Mouse (Mus musculus) CD8-positive naive resting alpha-beta T cell, adult 57 days (primary cell): ENCODE results near the gene Gm13305. TPM values are rescaled to one million over a fixed set of nuclear protein-coding genes. Genes with fewer than 3 reads are reported as not detected.

Experiments
- total RNA-seq: library from RNA; stranded (reverse); gene quantifications from one replicate; pipeline ENCODE4 v1.2.4, GENCODE M21; 2023

The Gm13305 gene
- total RNA-seq, result not detected

DNA sequence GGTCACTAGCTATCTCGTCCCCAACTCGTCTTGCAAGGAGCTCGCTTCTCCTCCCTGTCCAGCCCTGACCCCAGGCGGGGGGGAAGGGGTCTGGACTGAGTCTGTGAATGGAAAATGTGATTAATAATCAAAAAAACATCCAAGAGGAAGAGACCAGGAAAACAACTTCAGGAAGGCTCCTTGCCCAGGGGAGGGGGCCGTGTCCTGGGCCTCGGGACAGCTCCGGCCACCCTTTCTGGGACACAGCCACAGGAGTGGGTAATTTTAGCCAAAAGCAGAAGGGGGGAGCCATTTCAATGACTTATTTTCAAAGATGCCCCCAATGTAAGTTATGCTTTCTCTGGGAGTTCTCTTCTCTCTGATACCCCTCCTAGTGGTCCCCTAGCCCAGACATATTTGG lies at the start of gene Gm13305:
Gene Gm13305, minus strand, starts transcription at position 101 of the 400 bp plus-strand sequence.

DNA sequence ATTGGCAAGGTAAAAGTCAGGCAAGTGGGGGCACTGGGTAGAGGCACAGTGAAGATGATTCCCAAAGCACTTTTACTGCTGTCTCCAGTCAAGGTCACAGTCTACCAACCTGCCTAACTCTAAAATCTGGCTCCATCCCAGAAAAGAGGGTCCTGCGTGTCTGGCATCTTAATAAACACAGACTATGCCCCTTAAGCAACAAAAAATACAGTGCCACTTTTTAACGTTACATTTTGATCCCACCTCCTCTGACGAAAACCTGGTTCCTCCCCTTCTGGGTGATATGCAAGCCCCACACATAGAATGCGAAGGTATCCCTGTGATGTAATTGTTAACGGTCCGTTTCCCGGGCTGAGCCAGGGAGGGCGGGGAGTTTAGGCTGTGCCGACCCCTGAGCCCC lies 15.3 kb downstream of the Gm13305 start, which contains the start of gene Gm13306:
Gene Gm13306, plus strand, starts transcription at position 301 of the 400 bp plus-strand sequence.

DNA sequence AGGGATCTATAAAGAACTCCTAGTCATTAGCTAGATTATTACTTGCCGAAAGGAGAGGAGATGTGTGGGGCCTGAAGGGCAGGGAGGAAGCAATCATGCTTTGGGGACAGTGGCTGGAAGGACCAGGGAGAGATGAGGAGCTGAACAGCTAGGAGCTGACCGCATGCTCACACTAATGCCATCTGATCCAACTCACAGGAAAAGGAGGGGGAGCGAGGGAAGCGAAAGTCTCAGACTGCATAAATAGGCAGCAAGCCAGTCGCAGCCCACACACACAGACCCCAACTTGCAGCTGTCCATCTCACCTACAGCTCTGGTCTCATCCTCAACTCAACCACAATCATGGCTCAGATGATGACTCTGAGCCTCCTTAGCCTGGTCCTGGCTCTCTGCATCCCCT lies 53.9 kb downstream of the Gm13305 start, which contains the start of gene Gm13304:
Gene Gm13304, plus strand, starts transcription at position 301 of the 400 bp plus-strand sequence.

Other genes with a start within 250 kb of the Gm13305 start
- 2.1 TPM for gene Gm20878, start 227.0 kb downstream of the Gm13305 start, total RNA-seq
- gene Fam205a4, start 202.5 kb downstream of the Gm13305 start, total RNA-seq, result not detected
- gene Gm21093, start 133.9 kb downstream of the Gm13305 start, total RNA-seq, result not detected
- not detected for gene Gm3893, start 77.4 kb downstream of the Gm13305 start, total RNA-seq
- gene Gm13304, start 53.8 kb downstream of the Gm13305 start, total RNA-seq, result not detected
- not detected for gene Gm13306, start 15.2 kb downstream of the Gm13305 start, total RNA-seq
- gene Gm10600, start 72.0 kb upstream of the Gm13305 start, total RNA-seq, result not detected
- gene Ccl21b, start 87.2 kb upstream of the Gm13305 start, total RNA-seq, result not detected
- not detected for gene Gm21953, start 125.7 kb upstream of the Gm13305 start, total RNA-seq
- gene Fam205a3, start 149.7 kb upstream of the Gm13305 start, total RNA-seq, result not detected